Mouse (Mus musculus) bone marrow macrophage, adult 2 months (primary cell): ENCODE results near the gene Osm.

Source experiments
- CTCF ChIP-seq: IDR thresholded peaks from 2 replicates; pipeline ENCODE4 v1.5.1; 2012; ENCODE audit warnings: low read depth, mild to moderate bottlenecking, low read length, moderate library complexity
- POLR2A ChIP-seq: IDR thresholded peaks from 2 replicates; pipeline ENCODE4 v1.6.1; 2012; ENCODE audit warnings: mild to moderate bottlenecking, low read depth, low read length, borderline replicate concordance

DNA sequence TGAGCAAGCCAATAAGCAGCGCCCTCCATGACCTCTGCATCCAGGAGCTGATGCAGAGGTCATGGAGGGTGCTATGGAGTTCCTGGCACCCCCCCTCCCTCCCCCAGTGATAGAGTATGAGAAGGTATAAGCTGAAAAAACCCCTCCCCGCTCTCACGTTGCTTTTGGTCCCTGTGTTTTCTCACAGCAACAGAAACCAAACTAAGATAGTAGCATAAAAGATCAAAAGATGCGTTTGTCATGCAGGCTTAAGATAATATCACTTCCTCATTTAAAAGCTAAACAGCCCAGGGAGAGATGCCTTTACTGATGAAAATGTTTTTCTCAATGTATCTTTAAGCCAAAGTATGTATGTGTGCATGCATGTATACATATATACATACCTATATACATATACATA is 10.4 kb downstream of the Osm start:
- no peak for TF ChIP-seq POLR2A
- TF ChIP-seq CTCF, result no peak
